Mouse (Mus musculus): ENCODE data around the gene Rpl18.
A peak's percentile ranks its signal among the peaks of the same experiment; 100 is the strongest.

The Rpl18 gene

DNA sequence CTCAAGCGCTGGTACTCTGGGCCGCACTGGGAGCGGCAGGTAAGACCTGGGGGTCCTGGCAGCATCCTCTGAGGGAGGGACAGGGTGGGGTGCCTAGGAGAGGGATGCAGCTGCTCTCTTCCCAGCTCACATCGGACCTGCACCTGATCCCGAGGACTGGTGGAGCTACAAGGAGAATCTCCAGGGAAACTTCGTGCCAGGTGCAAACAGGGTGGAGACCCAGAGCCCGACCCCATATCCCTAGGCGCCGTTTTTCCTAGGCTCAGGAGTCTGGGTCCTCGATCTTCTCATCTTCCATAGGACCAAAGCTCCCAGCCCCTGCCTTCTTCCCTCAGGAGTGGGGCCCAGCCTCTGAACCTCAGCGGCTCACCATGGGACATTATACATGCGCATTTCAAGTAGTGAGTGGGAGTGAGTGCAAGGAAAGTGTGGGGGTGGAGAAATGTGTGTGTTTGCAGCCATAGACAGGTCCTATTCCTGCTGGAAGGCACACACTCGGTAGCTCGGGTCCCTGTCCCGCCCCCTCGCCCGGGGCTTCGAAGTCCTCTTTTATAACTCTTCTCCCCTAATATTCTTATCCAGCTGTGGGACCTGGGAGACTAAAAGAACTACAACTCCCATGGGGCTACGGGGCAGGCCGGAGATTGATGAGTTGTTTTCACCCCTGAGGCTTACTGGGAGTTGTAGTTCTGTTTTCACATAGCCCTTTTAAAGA, 14.8 kb upstream of the Rpl18 start:
- DNase-seq (ENCODE audit: low read depth, low spot score), result peak; percentile 82

DNA sequence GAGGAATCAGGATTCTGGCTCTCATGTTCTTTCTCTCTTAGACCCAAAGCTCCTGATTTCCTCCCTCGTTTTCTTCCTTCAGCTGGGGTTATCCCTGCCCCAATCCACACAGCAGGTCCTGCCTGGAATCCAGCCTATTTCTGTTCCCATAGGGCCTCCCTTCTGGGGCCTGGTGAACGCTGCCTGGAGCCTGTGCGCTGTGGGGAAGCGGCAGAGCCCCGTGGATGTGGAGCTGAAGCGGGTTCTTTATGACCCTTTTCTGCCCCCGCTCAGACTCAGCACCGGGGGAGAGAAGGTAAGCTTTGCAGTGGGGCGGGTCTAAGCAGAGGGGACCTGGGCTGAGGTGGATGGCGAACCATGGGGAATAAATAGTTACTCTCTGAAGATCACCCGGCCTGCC, 14.2 kb upstream of the Rpl18 start:
- no peak for DNase-seq (ENCODE audit: low read depth, low spot score)

DNA sequence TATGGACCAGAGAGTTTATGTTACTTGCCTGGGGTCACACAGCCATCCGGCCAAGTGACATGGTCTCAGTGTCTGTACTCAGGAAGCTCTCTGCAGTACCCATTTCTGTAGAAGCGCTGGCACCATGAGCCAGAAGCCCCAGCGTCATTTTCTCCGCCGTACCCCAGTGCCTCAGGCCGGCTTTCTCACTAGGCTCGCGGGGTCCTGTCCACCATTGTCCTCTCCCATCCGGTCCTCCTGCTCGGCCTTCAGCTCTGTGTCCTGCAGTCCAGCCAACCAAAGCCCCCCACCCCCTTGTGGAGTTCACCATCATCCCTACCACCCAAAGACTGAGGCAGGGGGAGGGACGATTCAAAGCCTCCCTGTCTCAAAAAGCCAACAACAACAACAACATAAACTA, 13.7 kb upstream of the Rpl18 start:
- no peak for DNase-seq (ENCODE audit: low read depth, low spot score)

DNA sequence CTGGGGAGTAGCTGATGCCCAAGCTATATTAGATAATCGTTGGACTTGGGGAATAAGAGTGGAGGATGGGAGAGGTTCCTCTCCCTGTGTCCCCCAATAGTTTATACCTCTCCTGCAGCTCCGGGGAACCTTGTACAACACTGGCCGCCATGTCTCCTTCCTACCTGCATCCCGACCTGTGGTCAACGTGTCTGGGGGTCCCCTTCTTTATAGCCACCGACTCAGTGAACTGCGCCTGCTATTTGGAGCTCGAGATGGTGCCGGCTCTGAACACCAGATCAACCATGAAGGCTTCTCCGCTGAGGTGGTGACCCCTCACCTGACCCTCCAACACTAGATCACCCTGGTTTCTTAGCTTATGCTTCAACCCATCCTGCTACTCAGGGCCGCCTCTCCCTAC, 12.9 kb upstream of the Rpl18 start:
- DNase-seq (ENCODE audit: low read depth, low spot score), result no peak

DNA sequence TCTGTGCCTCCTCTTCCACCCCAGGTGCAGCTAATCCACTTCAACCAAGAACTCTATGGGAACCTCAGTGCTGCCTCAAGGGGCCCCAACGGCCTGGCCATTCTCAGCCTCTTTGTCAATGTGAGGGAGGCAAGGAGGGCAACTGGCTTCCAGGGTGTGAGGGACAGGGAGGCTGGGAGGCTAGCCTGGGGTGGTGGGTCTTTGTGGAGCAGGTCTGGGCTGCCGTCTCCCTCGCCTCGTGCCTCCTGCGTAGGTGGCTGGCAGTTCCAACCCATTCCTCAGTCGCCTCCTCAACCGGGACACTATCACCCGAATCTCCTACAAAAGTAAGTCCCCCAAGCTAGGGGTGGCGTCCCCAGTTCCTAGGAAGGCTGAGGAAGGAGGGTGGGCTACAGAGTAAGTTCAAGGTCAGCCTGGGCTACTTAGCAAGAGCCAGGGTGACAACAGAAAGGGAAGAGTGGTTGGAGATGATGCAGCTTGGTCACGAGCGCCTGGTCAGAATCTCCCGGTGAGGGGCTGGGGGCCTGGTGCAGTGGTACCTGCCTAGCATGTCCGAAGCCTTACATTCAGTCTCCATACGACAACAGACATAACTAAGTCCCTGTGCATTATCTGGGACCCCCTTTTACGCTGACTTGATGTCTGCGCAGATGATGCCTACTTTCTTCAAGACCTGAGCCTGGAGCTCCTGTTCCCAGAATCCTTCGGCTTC, 12.3 kb upstream of the Rpl18 start:
- no peak for DNase-seq (ENCODE audit: low read depth, low spot score)

DNA sequence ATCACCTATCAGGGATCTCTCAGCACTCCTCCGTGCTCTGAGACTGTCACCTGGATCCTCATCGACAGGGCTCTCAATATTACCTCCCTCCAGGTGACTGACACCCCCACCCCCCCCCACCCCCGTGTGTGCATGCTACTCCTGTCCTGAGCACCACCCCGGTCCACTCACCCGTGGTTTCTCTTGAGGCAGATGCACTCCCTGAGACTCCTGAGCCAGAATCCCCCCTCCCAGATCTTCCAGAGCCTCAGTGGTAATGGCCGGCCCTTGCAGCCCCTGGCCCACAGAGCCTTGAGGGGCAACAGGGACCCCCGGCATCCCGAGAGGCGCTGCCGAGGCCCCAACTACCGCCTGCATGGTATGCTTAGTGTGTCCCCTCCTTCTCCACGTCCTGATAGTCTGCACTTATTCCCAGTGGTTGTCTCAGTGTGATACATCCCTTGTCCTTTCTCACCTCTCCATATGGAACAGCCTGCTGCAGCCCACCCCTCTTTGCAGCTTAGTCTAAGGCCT, 11.7 kb upstream of the Rpl18 start:
- DNase-seq (ENCODE audit: low read depth, low spot score), result no peak

DNA sequence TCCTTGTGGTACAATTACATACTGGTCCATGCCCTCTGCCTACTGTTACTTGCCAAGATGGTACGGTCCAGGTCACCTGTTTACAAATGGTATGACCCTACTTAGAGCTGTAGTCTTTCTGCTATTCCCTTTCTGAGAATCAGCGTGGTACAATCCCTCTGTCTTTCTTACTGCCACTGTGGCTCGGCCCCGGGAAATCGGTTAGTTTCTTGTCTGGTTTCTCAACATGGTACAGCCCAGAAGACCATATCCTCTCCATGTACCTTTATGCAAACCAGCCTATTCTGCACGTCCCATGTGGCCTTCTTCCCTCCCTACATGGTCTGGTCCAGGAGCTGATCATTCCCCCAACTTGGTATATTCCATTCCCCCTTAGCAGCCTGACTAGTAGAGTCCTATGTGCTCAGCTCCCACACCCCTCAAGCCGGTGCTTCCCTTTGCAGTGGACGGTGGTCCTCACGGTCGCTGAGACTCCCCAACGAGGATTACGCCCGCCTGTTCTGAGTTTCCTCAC, 11.2 kb upstream of the Rpl18 start:
- peak; percentile 87 for DNase-seq (ENCODE audit: low read depth, low spot score)

DNA sequence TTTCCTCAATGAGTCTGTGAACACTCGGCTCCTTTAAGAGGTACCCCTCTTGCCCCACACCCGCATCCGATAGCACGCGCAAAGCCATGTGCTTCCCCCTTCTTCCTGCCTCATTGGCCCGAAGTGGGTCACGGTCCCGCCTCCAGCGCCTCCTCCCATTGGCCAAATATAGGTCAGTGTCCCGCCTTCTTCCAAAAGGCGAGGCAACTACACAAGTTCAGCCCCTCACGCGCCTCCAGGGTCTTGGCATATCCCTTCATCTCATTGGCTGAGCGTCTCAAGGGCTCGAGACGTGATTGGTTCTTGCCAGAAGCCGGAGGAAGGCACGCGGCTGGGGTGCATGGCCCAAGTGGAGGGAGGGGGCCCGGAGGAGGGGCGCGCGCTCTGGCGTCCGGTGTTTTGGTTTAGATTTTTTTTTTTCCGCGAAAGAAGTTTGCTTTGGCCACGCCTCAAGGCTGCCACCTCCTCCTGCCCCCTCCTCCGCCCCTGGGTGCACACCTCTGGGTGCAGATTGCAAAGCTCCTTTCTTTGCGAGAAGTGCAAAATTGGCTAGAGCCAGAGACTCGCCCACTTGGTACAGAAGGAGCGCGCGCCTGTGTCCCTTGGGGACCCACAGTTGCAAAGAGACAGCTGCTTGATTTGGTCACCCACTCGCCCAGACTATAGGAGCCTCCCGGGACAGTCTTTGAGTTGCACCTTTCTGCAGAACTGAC, 10.4 kb upstream of the Rpl18 start, which contains the start of gene Dbp:
Dbp (plus strand) TSS at position 359 of the 713 bp plus-strand sequence.
- DNase-seq (ENCODE audit: low read depth, low spot score), result peak; percentile 99

DNA sequence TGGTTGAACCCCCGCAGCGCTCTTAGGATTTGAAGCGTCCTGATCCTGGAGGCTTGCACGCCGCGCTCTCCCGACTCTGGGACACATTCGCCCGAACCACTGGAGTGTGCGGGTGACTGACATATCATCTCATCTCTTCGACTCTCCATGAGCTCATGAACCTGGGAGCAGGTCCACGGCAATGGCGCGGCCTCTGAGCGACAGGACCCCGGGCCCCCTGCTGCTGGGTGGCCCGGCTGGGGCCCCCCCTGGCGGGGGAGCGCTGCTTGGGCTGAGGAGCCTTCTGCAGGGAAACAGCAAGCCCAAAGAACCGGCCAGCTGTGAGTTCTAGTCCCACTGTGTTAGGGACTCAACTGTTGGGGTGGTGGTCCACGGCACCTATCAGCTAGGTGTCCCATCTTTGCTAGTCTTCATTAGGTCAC, 9.8 kb upstream of the Rpl18 start:
- peak; percentile 41 for DNase-seq (ENCODE audit: low read depth, low spot score)

DNA sequence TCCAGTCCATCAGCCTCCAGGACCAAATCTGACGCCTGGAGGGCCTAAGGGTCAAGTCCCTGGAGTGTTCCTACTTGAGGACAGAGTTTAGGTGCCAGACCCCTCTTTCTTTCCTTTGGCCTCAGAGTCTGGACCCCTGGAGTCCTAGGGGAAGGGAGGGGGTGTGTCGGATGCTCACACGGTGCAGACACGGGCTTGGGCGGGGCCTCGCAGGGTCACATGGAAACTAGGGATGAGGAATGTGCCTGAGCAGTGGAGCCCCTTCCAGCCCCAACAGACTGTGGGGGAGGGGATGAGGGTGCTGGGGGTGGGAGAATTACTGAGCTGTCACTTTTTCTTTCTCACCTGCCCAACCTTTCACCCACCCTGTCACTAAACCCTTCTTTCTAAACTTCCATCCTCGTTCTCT, 9.4 kb upstream of the Rpl18 start:
- peak; percentile 63 for DNase-seq (ENCODE audit: low read depth, low spot score)

DNA sequence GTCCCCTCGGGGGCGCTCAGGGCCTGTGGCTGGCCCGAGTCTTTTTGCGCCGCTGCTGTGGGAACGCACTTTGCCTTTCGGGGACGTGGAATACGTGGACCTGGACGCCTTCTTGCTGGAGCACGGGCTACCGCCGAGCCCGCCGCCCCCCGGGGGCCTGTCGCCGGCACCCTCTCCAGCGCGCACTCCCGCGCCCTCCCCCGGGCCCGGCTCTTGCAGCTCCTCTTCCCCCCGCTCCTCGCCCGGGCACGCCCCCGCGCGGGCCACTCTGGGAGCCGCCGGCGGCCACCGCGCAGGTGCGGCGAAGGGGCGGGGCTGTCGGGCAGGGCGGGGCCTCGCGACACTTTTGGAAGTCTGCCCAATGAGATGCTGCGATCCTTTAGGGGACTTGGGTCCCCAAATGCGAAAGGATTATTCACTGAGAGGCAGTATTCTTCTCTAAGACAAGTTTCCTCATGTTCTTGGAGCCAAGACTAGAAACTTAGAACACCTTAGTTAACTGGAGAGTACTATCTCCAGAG, 8.5 kb upstream of the Rpl18 start:
- DNase-seq (ENCODE audit: low read depth, low spot score), result peak; percentile 75

DNA sequence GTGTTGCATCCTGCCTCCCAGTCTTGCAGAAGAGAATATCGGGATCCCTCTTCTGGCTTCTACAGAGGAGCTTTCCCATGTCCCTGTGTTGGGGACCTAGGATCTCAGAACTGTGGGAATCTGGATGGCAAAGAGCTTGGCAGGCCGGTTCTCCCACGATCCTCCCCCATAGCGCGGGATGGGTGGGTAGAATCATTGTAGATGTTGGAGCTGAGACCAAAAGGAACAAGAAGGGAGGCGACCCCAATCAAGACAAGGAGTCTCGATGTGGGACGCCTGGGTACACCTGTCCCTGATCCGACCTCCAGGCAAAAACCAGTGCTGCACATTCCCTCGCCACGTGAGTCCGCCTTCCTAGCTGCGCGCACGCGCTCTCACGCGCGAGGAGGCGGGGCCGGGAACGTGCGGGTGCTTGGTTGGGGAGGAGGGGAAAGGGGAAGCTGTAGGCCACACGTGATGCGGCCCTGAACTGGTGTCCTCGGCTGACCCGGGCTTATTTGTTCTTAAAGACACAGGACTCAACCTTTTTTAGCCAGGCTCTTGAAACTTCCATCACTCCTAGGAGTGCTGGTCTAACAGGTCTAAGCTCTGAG, 7.8 kb upstream of the Rpl18 start:
- DNase-seq (ENCODE audit: low read depth, low spot score), result peak; percentile 94

DNA sequence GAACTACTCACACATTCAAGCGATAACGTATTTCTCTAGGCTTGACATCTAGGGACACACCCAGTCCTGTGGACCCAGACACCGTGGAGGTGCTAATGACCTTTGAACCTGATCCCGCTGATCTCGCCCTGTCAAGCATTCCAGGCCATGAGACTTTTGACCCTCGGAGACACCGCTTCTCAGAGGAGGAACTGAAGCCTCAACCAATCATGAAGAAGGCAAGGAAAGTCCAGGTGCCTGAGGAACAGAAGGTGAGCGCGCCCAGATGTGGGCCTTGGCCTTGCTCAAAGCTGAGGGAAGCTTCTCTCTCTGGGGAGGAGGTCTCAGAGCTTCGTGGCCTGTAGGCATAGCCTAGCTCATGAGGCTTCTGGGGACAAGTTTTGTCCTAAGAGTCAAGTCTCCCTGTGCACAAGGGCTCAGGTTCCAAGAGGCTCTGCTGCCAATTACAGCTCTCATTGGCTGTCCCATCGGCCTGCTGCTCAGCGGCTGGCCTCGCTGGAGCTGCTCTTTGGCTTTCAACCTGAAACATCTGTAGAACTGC, 7.0 kb upstream of the Rpl18 start:
- DNase-seq (ENCODE audit: low read depth, low spot score), result no peak

DNA sequence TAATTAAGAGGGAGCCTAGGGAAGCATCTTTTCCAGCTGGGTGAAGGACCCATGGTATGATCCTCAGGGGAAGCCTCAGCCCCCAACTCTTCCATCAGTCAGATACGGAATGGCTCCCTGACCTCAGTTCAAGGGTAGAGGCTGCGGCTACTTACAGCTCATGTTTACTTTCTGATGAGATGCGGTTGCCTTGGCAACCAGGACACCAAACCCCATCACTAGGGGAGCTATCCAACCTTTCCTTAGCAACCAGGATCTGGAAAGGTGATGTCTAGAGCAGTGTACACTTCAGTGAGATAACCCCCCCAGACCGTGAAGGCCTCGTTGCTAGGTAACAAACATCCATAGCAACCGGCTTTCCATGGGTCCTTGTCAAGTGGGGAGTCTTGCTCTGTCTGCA, 6.2 kb upstream of the Rpl18 start:
- peak; percentile 80 for DNase-seq (ENCODE audit: low read depth, low spot score)

DNA sequence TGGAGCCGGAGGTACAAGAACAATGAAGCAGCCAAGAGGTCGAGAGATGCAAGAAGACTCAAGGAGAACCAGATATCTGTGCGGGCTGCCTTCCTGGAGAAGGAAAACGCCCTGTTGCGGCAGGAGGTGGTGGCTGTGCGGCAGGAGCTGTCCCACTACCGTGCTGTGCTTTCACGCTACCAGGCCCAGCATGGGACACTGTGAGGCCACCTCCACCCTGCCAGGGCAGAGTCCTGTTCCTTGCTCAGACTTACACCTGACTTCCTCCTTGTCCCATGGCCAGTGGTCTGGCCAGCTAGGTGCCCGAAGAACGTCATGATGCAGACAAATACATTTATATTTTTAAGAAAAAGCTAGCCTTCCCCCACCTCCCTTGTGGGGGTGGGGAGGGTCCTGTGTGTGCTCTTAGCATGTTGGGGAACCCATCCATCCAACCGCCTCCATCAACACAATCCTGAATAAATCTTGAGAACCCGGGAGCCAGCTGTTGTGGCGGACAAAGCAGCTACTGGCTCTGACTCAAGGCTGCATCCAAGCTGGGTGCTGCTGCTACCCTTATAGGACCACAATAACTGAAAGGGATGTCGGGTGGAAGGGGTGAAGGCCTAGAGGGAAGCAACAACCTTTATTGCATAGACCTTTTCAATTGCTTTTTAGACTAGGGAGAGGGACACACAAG, 5.4 kb upstream of the Rpl18 start:
- no peak for DNase-seq (ENCODE audit: low read depth, low spot score)

DNA sequence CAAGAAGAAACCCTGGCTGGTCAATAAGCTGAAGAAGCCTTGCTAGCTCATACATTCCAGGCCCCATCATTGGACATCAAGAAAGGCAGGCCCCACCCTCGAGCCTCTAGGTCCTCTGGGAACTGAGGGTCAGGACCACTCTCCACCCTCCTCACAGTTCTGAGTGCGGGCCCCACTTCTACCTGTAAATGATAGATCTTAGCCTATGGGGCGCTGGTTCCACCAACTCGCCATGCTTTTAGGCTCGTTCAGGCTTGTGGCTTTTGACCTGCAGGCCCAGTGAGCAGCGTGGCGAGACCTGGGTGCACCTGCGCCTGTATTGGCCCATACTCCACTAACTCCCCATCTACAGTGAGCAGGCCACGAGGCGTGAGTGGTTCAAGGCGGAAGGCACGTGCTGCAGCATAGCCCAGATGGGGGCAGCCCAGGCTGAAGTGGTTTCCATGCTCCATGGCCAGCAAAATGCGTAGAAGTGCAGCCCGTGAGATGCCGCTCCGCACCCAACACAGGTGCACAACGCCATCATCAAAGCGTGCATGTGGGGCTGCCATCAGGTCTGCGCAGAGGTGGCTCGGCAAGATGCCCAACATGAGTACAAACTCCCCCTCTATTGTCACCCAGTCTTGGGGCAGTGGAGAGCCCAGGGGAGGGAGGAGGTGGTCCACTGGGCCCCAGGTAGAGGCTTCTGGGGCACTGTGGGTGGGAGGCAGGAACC, 4.6 kb upstream of the Rpl18 start:
- no peak for DNase-seq (ENCODE audit: low read depth, low spot score)

DNA sequence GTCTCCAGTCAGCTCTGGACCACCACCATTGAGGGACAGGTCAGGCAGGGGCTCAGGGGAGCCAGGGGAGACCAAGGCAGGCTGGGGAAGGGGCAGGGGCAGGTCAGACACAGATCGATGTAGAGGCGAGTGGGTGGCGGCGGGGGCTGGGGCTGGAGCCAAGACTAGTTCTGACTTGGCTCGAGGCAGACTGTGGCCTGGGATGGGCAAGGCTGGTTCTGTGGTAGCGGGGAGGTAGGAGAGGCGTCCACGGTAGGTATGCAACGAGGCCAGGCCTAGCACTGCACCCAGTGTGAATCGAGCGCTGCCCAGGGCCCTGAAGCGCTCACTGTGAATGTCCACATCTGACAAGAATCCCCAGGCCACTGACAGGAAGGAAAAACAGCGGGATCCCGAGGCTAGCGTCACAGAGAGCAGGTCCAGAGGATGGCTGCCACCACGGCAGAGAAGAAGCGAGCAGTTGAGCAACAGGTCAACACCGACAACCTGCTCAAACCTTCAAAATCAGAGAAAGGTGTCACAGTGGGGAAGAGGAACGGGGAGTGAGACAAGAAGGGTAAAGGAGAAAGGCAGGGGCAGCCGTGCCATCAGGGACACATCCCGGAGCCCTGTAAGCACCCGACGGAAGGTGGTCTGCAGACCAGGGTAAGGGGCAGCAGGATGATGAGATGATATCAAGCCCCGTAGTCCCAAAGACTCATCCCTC, 3.8 kb upstream of the Rpl18 start:
- no peak for DNase-seq (ENCODE audit: low read depth, low spot score)

DNA sequence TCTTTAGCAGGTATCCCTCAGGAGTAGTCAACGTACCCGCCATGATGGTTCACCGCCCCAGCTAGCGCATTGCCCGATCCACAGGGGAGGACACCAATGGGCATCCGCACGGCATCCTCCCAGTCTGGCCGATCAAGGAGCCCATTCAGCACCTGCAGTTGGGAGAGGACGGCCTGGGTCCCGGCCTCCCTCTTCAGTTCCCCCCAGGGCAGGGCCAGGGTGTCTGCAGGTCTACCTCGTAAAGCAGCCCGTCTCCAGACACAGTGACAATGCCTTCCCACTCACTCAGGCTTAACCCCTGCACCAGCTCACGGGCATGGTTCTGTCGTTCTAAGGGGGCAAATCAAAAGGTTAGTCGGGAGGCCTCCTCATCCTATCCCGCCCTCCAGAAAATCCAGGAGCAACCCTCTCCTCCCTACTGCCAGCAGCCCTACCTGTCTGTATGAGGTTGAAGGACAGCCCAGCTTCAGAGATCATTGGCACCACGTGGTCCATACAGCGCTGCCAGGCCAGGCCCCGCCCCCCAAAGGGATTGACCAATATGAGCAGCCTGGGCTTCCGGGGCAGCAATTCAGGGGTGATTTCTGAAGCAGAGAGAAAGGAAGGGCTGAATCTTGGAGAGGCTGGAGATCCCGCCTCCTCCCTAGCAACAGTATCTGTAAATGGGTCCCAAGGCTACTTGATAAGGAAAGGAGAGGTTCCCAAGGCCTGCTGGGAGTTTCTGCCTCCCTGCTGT, 3.1 kb upstream of the Rpl18 start:
- DNase-seq (ENCODE audit: low read depth, low spot score), result no peak

DNA sequence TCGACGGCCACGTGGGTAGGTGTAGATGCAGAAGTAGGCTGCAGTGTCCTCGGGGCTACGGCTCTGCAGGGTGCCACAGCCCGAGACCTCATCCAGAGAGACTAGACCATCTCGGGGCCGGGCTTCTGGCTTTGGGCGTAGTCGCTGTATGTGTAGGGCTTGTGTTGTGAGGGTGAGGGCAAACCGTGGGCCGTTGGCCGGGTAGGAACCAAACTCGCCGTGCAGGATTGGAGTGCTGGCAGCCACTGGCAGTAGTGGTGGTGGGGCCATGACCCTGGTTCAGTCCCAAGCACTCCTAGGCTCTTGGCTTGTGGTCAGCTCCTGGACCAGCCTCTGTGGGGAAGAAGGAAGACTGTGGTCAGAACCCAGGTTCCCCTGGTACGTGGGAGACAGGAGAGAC, 1.9 kb upstream of the Rpl18 start:
- DNase-seq (ENCODE audit: low read depth, low spot score), result no peak
